Mouse (Mus musculus): Measurements from ENCODE around the gene Auh.
A peak's percentile ranks its signal among the peaks of the same experiment; 100 is the strongest.

The Auh gene

DNA sequence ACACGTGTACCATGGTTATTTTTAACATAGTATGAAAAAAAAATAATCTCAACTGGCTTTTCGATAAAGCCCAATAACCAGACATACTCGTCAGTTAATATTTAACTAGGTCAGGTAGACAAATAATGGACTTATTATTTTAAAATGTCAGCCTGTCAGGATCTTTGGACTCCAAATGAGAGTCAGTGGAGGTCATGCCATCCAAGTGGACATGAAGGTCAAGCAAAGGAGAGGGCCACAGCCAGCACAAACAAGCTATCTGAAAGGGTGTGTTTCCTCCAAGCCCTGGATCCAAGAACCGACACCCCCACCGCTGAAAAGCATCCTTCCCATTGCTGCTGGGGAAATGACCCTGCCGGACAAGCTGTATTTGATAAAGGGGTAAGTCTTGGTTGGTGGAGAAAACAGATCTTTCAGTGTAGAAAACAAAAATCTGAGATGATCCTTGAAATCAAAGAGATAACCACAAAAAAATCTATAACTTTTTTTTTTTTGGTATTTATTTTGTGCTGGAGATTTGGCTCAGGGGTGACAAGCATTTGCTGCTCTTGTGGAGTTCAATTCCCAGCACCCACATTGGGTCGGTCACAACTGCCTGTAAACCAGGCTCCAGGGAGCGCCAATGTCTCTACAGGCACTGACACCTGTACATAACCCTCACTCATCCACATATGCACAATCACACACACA is 96.9 kb downstream of the Auh start:
- no peak for DNase-seq

DNA sequence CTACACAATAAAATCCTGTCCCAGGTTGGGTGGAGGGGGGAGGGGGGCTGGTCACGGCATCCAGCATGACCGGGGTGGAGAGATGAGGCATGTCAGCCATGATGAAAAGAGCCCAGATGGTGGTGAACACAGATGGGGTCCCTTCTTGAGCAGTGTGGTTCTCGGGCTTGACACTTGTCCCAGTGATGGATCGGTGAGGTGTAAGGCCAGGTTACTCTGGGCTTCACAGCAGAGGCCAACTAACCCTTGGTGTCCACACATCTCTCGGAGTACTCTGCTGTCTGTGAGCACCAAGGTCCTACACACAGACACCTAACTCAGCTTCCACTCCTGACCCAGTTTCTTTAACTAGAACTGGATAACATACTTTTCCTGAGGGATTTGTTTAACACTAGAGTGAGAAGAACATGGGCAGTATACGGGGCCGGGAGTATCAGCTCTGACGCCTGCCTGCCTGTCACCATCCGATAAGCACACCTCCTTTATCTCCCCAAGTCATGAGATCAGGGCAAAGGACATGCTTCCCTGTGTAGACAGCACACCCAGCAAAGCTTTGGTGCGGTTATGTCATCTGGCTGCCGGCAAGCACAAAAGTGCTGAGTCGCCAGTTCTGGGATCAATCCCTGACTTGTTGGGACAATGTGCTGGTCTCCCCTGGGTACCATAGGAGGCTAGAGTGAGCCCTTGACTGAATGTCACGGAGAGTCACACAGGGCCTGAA is 98.3 kb downstream of the Auh start:
- no peak for DNase-seq

DNA sequence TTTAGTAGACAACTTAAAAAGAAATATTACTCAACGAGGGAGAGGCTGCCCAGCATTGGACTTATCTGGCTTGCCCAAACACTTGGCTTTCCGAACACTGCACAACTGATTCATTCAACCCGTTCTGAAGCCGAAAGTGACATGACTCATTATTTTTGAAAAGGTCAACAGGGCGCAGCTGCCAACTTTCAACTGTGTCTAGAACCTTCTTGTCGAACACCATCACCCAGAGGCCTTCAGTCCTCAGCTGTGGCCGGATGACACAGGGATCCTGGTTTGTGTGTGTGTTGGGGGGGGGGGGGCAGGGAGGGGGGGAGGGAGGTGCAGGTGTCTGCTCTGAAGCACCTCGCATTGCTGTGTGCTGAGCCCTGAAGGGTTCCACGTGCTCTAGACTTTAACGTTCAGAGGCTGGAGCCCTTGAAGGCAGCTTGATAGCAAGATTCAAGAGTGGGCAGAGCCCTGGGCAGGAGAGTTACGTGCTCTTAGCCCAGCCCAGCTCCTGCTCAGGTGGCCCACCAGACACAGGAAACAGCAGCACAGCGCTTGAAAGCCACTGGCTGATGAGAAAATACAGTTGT is 100.4 kb downstream of the Auh start:
- DNase-seq: peak; percentile 66

DNA sequence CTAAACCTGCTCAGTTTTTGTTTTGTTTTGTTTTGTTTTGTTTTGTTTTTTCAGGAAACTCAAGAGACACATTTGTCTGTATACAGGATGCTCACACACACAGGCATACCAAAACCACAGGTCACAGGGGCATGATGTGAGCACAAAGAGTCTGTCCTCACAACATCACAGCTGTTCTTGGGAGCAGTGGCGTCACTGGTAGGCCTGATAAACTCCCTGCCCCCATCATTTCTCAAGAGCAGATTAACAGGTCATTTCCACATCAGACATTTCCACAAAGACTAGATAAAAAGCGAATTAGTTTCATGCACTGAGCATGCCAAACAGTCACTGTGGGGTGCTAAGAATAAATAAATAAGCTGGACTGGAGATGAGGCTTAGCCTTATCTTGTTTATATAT is 101.3 kb downstream of the Auh start:
- no peak for DNase-seq

- DNase-seq: no peak
Measured at GRCm38 (mm10) chr13:52826666-52827065, 102.8 kb downstream of the Auh start.

DNA sequence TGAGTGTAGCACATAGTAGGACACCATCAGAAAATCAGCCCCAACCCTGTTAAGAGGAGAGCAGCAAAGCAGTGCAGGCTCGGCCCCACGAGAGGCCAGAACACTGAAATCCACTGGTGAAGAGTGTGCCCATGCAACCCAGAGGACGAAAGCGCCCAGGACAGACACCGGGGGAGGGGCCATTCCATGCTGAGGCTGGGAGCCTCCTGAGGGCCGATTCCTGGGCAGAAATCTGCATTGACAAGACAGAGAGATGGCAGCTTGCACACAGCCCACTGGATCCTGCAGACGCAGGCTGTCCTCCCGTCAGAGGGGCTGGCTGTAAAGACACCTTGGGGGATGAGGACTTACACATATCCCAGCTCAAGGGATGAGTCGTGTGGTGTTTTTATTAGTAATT is 104.7 kb downstream of the Auh start:
- DNase-seq: no peak

GRCm38 (mm10) chr13:52822165-52823149 is 107.0 kb downstream of the Auh start:
- DNase-seq: peak; percentile 72

- peak; percentile 79 for DNase-seq
Measured at GRCm38 (mm10) chr13:52821571-52821970, 107.9 kb downstream of the Auh start.

DNA sequence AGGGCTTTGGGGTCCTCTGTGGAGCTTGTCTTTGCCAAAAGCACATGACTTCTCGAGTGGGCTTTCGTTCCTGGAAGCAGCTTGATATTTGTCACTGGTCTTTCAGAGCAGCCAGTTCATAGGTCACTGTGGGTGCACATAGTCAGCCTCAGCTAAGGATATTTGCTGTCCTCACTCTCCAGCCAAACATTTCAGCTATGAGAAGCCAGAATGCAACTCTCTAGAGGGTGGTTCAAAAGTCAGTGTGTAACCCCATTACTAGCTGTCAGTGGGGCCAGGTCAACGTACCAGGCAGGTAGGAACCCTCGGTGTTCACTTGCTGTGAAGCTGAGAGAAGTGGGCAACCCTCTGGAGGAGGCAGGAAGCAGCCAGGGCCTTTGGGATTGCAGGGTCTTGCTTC is 109.6 kb downstream of the Auh start:
- no peak for DNase-seq

DNA sequence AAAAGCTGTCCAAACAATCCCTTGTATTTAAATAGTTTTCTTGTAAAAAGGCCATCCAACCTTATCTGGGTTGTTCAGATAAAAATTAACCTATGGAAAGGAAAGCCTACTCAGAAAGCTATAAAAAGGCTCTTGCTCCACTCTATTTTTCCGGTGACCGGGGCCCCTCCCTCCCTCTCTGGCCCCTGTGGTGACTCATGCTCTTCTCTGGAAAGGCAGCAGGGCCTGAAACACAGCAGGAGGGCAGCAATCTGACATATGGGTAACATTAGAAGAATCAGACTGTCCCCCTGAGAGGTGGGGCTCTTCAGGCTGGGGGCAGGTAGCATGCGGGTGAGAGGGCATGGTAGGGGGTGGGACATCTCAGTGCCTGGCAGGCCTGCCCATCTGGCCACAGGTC is 110.7 kb downstream of the Auh start:
- peak; percentile 68 for DNase-seq

- DNase-seq: peak; percentile 29
Measured at GRCm38 (mm10) chr13:52817991-52818491, 111.4 kb downstream of the Auh start.

DNA sequence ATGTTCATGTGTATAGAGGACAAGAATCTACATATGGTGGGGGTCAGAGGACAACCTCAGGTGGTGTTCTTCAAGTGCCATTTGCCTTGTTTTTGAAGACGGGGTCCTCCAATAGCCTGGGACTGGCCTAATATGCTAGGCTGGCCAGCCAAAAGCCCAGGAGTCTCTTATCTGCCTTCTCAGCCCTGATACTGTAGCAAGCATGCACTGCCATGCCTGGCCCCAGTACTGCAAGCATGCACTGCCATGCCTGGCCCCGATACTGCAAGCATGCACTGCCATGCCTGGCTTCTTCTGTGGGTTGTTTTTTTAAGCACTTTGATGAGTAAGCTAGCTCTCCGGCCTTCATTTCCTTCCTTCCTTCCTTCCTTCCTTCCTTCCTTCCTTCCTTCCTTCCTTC is 115.7 kb downstream of the Auh start:
- DNase-seq: no peak

DNA sequence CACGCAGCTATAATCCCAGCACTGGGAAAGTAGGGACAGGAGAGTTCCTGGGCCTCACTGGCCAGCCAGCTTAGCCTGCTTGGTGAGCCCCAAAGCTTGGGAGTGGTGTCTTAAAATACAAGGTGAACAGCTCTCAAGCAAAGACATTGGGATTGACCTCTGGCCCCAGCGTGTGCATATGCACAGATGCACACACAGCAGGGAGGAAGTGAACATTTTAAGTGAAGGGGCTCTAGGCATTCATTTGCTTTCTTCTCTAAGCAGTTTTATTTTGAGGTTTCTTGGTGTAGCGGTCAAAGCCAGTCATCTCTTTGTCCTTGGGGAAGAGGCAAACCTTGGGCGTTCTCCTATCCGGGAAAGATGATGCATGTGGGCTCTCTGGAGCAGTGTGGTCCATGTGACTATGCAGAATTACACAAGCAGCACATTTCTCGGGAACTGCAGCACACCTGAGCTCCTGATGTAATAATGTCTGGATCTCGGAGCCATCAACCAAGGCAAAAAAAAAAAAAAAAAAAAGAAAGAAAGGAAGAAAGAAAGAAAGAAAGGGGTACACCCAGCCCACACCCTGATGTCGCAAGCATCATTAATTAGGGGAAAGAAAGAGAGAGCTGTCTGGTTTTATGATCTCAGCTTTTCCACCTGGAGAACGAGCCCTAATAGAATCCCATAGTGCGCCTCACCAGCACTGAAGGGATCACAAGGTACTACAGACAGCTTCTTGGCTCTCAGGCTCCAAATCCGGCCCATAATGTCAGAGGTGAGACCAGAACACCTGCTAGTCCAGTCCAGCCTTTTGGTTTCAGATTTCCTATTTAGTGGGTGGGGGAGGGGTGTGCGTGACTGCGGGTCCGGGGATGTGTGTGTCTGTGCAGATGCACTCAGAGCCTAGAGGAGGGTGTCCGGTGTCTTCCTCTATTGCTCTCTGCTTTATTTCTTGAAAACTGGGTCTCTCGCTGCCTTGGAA is 116.6 kb downstream of the Auh start:
- no peak for DNase-seq

GRCm38 (mm10) chr13:52807722-52808121 is 121.8 kb downstream of the Auh start:
- DNase-seq: no peak

DNA sequence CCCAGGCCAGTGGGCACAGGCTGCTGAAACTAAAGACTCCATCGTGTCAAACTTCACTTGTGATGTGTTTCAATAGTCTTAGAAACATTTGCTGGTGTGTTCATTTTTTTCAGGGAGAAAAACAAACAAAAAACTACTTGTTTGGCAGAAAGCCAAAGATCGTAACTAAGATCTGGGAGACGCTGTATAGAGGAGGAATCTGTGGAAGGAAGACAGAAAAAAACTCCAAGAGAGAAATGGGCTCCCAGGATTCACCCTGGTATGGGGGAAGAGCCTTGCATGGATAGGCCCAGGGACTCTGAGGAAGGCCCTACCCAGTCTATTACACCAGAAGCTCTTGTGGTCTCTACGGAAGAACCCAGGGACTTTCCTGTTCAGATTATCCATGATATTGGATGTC is 123.5 kb downstream of the Auh start:
- DNase-seq: no peak

- DNase-seq: peak; percentile 52
Measured at GRCm38 (mm10) chr13:52805581-52805980, 123.9 kb downstream of the Auh start.

GRCm38 (mm10) chr13:52802482-52802881 is 127.0 kb downstream of the Auh start:
- DNase-seq: peak; percentile 77

DNA sequence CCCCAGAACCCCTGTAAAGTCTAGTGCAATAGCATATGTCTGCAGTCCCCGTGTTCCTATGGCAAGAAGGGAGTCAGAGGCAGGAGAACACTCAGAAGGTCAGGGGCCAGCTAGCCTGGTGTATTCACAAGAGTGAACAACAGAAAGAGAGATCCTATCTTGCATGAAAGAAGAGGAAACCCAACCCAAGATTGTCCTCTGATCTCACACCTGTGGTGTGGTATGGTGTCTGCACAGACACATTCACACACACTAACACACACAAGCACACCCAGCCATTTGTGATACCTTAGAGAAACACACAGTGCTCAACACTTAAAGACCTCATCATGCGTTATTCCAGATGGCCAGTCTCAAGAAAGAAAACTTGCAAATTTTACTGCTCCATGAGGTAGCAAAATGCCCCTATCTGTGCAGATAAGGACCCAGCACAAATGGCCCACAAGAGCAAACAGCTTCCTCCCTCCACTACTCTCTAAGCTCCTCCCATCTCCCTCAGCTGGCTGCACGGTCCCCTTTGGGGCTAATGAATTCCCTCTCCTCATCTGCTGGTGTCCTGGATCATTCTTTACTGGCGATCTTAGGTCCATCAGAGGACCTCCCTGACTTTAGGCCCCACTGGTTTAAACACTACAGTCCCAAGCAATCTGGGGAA is 128.7 kb downstream of the Auh start:
- no peak for DNase-seq

DNA sequence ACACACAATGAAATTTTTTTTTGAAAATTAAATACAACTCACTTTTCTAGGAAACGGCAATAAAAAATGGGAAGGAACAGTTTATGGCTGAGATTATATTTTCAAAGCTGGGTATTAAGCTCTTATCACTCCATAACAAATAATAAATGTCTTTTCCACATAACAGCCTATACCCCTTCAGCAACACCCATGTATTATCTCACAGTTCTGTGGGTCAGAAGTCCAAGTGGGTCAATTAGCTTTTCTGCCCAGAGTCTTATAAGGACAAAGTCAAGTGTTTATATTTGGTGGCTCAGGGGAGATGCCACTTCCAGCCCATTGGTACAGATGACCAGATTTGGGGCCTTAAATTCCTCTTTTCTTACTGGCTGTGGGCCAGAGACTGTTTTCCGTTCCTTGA is 129.4 kb downstream of the Auh start:
- DNase-seq: no peak

DNA sequence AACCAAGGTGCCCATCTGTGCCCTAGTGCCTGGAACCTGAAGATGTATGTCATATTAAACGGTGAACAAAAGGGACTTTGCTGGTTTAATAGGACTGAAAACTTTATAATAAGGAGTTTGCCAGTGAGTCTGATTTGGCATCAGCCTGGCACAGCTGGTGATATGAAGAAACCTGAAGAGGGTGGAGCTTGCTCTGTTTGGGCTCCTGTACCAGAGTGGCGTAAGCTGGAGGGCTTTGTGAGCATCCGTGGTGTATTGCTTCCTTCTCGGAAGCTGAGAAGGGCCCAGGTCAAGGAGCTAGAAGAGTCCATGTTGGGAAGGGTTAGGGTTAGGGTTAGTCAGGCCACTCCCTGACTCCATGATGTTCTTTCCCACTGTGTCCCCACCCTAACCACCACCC is 135.2 kb downstream of the Auh start:
- no peak for DNase-seq

- no peak for DNase-seq
Measured at GRCm38 (mm10) chr13:52793434-52793989, 136.0 kb downstream of the Auh start.
